Mouse (Mus musculus) natural killer cell, adult 2 months (primary cell): Measurements from ENCODE around the gene Pou3f1.

ENCODE experiments used
- DNase-seq, 2 experiments: peaks; one replicate each; pipeline ENCODE4 v3.0.0; 2022; ENCODE audit warnings: low spot score in 2 of 2

Pou3f1 gene

DNA sequence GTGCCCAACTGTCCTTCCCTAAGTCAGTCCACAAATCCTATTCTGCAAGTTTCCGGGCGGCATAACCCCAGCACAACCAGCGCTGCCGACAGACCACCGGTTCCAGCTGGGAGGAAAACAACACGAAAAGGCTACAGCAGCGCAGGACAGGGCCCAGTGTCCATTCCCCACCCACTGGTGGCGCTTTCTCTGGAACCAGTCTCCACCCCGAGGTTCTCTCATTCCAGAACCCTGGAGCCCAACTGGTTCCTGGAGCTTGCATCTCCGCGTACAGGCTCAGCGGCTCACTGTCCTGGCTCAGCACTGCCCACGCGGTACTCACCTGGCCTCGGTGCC, at the start of gene Pou3f1:
Gene Pou3f1, plus strand, starts transcription at position 290 of the 336 bp plus-strand sequence.
- DNase-seq, result no peak

DNA sequence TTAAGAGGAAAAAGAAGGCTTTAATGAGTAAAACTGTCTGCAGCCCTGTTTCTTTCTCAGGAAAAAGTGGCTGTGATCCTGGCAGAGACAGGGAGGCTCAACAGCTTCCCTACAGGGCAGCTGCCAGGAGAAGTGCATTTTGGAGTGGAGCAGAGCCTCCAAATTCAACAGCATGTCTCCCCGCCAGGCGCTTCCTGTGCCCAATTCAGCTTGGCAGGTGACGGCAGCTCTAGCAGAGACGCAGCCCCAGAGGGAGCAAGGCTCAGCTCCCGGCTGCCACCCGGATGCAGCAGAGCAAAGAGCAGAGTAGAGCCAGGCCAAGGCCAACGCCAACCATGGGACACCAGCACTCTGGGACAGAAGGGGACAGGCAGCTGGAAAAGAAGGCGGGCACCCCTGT, 49.4 kb upstream of the Pou3f1 start:
- no peak for DNase-seq

DNA sequence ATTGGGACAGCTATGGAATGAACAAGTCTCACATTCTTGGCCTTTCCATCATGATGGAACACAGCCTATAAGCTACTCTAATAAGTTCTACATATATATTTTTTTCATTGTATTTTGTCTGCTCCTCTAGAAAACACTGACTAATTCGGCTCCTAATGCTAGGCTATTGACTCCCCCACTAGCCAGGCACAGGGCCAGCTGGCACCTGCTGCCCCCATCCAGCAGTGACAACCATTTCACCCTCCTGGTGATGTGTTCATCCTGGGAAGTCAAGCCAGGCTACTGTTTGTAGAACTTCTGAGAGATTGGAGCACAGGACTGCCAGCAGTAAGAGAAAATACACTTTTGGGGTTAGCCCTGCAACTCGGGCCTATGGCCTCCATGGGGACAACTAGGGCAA, 46.5 kb upstream of the Pou3f1 start:
- no peak for DNase-seq

DNA sequence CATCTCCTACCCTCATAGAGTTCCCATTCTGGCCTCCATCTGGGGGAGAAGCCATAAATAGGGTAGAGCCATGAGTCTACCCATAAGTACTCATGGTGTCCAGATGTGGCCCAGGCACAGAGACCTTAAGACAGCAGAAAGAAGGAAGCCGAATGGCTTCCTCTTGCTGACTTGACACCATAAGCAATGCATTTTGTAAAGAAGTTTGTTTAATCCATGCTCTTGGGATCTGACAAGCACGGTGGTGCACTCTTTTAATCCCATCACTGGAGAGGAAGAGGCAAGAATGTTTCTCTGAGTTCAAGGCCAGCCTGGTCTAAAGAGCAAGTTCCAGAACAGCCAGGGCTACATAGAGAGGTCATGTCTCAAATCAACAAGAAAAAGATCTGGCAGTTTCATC, 45.9 kb upstream of the Pou3f1 start, which contains the start of gene 3100002H09Rik:
Gene 3100002H09Rik, minus strand, starts transcription at position 101 of the 400 bp plus-strand sequence.
- no peak for DNase-seq

DNA sequence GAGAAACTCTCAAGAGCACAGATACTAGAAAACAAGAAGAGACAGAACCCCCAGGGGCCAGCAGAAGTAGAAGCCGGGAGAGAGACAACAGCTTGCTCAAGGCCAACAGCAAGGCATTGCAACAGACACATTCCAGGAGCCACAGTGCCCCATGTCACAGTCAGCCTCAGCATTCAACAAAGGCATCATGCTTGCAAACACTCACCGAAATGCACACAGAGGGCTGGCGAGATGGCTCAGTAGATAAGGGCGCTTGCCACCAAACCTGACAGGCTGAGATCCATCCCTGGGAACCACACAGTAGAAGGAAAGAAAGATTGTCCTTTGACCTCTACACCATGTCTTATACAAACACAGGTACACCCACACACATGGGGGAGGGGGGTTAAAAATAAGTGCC, 44.8 kb upstream of the Pou3f1 start:
- DNase-seq, result no peak

DNA sequence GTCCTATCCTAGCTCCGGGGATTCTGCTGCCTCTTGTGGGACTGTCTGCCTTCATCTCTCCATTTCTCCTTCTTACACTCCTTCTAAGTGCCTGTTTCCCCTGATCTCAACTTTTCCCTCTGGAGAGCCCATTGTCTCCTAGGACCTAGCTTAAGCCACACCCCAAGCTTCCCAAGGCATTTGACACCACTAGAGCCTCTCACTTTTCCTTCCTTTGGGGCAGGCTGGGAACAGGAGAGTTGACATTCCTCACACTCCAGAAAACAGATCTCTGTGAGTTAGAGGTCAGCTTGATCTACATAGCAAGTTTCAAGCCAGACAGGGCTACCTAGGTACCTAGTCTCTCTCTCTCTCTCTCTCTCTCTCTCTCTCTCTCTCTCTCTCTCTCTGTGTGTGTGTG, 42.4 kb upstream of the Pou3f1 start:
- no peak for DNase-seq

DNA sequence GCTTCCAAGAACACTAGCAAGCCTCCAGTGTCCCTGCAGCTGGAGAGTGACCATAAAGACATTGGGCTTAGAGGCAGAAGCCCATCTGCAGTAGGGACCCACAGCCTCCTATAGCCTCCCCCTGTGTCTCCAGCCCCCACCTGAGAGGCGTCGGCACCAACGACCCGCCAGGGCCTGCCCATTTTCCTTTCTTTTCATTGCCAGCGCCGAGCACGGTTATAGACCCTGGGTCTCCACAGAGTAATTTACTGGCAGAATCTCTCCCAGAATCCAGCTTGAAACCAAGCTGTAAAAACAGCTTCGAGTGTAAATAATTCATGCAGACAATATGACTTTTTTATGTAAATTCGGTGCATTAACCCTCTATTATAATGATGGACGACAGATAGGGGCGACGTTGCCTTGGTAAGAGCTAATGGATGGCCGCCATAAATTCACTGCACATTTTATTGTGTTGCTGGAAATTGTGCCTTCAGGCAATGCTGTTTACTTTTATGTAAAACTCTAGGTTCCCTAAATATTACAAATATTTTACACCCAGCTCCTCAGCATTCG, 41.1 kb upstream of the Pou3f1 start:
- DNase-seq, result no peak

DNA sequence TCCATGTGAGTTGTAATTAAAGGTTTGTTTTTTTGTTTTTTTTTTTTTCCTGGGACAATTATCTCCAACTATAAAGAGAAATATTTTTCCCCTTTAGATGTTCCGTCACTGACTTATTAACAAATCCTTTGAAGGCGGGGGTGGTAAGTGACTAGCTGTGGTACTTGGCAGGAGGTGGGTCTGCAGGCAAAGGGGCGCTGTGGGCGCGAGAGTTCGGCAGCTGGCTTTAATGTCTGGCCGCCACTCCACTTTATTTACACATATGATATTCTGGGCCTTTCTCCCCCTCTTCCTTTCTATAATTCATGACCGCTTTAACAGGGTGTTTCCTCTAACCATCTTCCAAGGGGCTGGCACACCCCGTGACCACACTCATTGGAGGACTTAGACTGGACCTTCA, 40.6 kb upstream of the Pou3f1 start:
- DNase-seq, result no peak

DNA sequence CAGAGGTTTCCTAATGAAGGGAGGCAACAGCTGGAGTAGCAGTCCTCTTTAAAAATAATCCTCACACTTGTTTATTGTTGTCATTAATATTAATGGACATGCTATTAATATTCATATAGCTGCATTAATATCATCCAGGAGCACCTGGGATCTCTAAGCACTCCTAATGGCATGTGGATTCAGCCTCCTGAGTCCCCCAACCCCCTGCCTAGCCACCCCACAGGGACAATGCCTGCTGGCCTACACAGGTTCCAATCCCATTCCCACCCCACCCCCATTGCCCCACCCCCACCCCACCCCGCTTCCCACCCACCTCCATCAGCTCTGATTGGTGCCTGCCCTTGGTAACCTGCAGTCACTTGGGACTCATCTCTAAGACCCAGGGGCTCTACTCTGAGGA, 40.0 kb upstream of the Pou3f1 start:
- no peak for DNase-seq

DNA sequence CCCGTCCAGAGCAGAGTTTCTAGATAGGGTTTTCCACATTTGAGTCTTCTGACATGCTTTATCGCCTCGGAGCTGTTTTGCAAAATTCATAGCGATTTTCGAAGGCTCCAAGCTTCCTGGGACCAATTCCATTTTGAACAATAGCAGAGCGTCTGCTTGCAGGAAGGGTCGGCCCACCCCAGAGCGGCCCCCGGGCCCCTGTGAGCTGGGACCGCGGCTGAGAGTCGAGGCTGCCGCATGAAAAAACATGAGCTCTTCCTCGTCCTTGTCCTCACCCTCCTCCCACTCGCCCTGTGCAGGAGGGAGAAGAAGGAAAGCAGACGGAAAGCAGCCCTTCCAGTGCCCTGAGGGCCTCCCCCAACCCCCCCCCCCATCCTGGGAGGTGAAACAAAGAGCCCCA, 38.0 kb upstream of the Pou3f1 start:
- no peak for DNase-seq

DNA sequence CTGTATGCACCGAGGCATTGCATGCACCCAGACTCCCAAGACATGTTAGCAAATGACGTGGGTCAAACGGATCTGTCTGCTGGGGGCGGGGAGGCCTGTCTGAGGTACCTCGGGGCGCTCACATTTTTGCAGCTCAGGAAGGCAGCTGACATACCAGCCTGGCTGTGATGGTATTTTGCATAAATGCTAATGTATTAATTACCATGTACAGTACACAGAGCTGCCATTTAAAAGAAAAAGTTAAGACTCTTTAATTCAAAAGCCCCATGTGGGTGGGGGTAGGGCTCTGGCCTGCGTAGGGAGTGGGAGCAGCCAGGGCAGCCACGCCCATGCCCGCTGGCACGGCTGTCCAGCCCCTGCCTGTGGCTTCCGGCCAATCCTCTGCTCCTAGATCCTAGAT, 35.2 kb upstream of the Pou3f1 start:
- no peak for DNase-seq

DNA sequence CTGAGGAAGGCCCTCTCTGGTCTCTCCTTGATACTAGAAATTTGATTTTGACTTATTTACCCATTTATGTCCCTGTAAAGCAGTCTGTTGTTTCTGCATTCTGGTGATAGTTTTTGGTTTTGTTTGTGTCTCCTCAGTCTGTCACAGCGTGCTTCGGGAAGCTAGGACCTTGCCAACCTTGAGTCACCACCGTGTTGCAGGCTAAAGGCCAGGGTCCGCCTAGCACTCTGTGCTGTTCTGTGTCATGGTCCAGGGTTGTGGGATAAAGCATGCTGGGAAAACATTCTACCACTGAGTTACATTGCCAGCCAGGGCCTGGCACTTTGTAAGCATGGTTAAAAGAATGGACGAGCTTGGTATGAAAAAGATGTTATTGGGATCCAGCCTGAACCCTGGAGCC, 34.0 kb upstream of the Pou3f1 start:
- no peak for DNase-seq

DNA sequence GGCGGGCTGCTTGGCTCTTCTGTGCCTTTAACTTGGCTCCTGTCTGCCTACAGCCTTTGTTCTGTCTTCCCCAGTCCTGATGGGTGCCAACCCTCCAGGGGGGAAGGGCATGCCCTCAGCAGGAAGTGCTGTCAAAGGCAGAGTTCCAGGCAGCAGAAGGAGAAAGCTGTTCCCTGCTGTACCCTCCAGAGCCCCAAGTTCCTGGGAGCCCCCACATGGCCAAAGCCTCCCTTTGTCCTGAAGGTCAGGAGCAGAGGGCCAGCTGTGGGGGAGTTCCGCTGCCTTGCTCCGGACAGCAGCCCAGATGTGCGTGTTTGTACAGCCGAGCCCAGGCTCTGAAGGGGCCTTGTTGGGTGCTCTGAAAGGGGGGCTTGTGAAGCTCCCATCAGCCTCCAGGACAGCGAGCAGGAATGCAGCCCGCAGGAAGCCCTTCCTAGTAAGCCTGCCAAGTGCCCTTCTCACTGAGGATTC, 32.5 kb upstream of the Pou3f1 start:
- DNase-seq, result no peak

DNA sequence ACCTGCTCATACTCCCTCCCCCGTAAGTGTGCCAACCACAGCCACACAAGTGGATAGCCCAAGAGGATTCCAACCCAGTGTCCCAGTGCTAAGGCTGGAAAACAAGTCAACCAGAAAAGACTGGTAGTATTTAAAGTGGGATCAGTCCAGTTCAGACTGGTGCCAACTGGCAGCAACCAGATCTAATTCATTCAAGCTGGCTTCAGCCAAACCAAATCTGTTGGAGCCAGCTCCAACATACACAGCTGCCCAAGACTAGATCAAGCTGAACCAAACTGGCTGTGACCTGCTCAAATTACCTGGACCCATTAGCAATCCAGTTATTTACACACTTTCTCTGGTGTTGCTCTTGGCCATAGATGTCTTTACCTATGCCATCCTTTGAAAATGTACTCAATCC, 29.8 kb upstream of the Pou3f1 start:
- no peak for DNase-seq

DNA sequence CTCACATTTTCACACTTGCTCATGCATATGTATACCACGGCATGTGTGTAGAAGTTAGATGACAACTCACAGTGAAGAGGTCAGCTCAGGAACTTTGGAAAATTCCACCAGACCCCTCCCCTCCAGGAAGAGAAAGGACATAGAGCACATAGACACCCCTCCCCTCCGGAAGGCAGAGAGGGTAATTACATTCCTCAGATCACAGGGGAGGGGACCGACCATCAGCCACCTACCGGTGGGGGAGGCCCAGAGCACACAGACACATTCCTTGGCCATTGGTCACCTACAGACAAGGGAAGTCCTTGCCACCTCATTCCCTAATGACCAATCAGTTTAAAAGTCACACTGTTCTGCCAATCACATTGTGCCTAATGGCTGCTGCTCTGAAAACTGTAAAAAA, 25.2 kb upstream of the Pou3f1 start:
- no peak for DNase-seq

DNA sequence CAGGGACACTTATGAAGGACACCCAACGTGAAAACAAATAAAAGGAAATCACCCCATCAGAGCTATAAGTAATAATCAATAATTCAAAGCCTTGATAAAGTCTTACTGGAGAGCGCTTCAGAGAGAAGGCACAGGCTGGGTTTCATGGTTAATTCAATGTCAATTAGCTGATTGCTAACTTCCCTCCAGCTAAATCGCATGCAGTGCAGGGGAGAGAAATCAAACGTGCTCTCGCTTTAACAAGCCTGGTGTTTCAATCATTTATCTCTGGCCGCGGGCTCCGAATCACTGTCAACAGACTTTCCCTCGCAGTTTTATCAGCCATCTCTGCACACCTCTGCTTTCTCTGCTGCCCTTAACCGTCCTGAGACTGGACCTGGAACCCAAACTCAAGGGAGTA, 23.8 kb upstream of the Pou3f1 start:
- DNase-seq, result no peak

DNA sequence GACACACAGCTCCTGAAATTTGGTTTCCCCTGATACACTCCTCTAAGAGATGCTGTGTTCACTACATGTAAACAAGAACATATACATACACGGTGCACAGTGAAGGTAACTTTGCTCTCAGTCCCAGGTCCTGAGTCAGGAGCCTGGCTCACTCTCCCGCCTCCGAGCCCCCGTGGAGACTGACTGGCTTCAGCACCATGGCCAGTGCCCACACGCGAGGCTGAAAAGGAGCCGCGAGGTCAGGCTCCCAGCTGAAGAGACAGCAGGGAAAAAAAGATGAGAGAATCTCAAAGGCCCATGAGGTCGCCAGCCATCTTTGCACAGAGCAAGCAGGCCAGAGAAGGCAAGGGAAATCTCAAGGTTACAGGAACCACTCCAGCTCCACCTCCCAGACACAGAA, 23.3 kb upstream of the Pou3f1 start:
- DNase-seq, result no peak

DNA sequence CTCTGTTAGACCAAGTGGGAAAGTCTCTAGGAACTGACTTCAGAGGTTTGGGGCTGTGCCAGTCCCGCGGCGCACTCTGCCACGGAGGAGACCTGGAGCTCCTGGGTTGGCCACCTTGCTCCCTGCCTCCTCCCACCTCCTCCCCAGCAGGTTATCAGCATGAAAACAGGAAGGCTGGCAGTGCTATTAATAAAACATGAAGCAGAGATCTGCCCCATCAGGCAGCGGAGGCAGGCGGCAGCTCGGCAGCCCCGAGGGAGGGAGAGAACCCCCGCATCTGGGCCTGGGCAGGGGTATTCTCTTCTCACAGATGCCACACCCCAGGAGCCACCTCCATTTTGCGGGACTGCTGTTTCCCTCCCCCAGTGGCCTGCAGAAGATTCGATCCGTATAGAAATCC, 16.9 kb upstream of the Pou3f1 start:
- no peak for DNase-seq

DNA sequence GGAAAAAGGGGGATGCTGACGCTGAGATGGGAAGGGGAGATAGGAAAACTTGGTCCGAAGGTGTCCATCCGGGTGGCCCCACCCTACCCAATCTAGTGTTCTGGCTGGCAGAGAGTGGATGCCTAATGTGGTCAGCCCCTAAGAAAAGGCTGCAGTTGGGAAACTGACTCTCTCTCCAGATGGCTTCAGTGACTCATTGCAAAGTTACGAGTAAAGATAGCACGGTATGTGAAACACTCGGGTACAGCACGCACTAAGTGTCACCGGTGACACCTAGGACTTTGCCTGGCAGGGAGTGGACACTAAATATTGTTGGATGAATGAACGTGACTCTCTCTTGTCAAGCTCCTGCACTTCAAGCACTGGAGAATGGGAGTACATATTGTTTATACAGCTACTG, 12.7 kb upstream of the Pou3f1 start:
- no peak for DNase-seq

DNA sequence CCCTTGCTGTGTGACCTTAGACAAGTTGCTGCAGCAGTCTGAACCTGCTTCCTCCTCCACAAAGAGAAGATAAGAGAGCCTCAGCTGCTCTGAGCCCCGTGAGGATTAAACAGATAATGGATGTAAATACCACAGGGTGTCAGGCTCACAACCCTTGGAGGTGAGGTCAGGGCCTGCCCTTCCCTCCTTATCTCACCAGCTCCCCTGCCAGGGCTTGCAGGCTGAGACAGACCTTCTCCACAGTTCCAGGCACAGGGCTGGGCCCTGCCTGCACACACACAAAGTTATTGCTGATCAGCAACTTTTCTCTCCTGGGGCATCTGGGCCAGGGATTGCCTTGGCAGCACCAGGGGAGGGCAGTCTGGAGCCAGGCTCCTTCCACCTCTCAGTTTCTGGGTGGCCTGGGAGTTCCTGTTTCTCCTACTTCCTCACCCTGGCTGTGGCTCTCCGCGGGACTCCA, 11.6 kb upstream of the Pou3f1 start:
- no peak for DNase-seq

DNA sequence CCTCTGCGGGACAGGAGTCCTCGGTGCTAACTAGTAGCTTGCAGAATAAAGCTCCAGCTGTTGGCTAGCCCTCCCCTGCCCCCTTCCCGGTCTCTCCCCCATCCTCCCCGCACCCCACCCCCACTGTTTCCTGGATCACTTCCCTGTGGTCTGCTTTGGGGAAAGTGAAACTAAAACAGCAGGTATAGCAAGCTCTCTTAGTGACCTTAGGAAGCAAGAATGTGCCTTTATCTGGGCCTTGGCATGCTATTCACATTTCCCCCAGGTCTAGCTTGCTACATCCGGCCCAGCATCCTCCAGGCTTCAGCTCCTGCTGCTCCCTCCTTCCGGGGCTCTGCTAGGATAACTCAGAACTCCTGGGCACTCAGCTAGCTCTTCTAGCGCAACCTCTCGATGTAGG, 10.0 kb upstream of the Pou3f1 start:
- no peak for DNase-seq

DNA sequence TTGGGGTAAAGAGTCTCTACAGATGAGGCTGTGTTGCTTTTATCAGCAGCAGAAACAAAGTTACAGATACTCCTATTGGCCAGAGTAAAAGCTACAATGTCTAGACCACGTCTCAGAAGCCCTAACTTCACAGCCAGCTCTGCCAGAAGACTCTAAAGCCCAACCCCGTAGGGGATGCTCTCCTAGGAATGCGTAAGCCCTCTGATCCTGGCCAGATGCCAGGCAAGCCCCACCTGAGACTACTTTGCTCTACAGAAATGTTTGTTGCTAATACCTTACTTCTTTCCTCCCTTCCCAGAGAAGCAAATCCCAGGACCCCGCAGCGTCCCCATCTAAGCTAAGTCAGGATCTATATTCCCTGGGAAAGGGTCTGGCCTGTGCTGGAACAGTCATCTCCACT, 8.7 kb upstream of the Pou3f1 start:
- DNase-seq, result no peak

DNA sequence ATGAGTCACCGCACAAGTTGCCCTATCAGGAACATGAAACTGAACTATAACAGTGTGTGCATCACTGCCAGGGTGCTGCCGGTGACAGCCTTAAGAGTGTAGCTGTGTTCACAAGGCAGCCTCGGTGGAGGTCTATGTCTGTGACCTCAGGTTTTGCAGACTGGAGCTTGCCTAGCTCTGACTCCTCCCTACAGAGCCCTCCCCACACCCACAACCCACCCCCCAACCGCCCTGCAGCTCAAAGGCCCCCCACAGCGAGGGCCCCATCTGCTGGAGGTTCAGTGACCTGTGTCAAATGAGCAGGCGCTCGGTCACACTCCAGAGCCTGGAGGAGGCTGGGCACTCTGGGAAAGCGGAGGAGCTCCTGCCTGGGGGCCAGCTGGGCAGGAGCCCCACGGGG, 3.7 kb upstream of the Pou3f1 start:
- DNase-seq, result no peak

DNA sequence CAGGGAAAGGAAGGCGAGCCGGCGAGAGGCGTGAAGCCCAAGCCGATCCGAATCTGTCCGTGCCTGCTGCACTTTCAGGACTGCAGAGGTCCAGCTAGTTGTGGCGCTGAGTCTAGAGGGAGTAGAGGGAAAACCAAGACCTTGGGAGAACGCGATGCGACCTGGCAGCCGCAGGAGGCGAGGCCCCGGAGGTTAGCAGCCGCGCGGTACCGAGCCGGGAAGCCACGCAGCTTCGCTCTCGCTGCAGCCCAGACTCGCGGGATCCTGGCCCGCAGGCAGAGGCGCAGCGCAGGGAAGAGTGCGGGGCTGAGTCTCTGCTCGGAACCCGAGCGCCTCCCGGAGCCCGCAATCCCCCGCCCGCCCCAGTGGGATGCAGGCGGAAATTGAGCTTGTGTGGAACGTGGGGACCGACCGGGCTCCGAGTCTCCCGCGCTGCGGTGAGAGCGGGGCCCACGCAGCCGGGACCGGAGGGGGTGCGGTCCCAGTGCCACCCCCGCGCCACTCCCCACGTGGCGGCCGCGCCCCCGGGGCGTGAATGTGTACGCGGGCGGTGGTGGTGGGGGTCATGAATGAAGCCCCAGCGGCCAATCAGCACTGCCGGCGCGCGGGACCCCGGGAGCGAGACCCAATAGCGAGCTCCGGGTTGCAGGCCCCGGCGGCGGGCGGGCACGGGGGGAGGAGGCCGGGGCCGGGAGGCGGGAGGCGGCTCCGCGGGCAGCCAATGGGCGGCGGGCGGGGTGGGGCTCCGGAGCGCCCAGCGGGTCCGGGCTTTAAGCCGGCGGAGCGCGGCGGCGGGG, 445 bp downstream of the Pou3f1 start:
- peak in 1 of 2 experiments; percentile 8 for DNase-seq
